Mouse (Mus musculus) liver, embryonic 15.5 days (tissue): ENCODE data around the gene Cxcl15. TPM values are rescaled to one million over a fixed set of nuclear protein-coding genes. Genes with fewer than 3 reads are reported as not detected.

Source experiments
- ATAC-seq: fragments of 200-750 bp; cut with Nextera tagmentation; 2 replicates; pipeline ENCODE4 v1.8.0; 2017; ENCODE audit warnings: moderate number of reproducible peaks, mild to moderate bottlenecking, moderate library complexity; ENCODE audit not compliant: insufficient read depth
- H3K27ac ChIP-seq: fragments of 300-500 bp; sonication (generic); replicated peaks from 2 replicates; pipeline ENCODE4 v1.5.1; 2015; ENCODE audit warnings: mild to moderate bottlenecking, inconsistent platforms
- H3K27me3 ChIP-seq: fragments of 300-500 bp; sonication (generic); 2 replicates; pipeline ENCODE4 v1.6.1; 2015; ENCODE audit warnings: mild to moderate bottlenecking, inconsistent platforms
- H3K36me3 ChIP-seq: fragments of 300-500 bp; sonication (generic); replicated peaks from 2 replicates; pipeline ENCODE4 v1.6.1; 2015; ENCODE audit warnings: moderate library complexity, mild to moderate bottlenecking, inconsistent platforms
- H3K4me1 ChIP-seq: fragments of 300-500 bp; sonication (generic); replicated peaks from 2 replicates; pipeline ENCODE4 v1.6.1; 2015; ENCODE audit warnings: inconsistent platforms
- H3K4me2 ChIP-seq: fragments of 300-500 bp; sonication (generic); 2 replicates; pipeline ENCODE4 v1.6.1; 2015; ENCODE audit warnings: moderate library complexity, mild to moderate bottlenecking, inconsistent platforms
- H3K4me3 ChIP-seq: fragments of 300-500 bp; sonication (generic); replicated peaks from 2 replicates; pipeline ENCODE4 v1.5.1; 2015; ENCODE audit warnings: mild to moderate bottlenecking, inconsistent platforms
- H3K9ac ChIP-seq: fragments of 300-500 bp; sonication (generic); 2 replicates; pipeline ENCODE4 v1.6.1; 2015; ENCODE audit warnings: moderate library complexity, mild to moderate bottlenecking, inconsistent platforms
- H3K9me3 ChIP-seq: fragments of 300-500 bp; sonication (generic); replicated peaks from 2 replicates; pipeline ENCODE4 v1.6.1; 2016; ENCODE audit warnings: inconsistent platforms
- WGBS: fragments of 180-500 bp; shearing (Covaris S2); methylation state at CpG from one replicate; pipeline ENCODE4 v1.1.7; 2015; ENCODE audit warnings: mixed read lengths; ENCODE audit not compliant: insufficient replicate concordance; 5-methylcytosine and 5-hydroxymethylcytosine counted together
- polyA plus RNA-seq: library from polyadenylated mRNA; unstranded; fragments of >200 nt; fragmentation: Nextera tagmentation; extraction: Ambion mirVana; gene quantifications from 2 replicates; pipeline ENCODE4 v1.2.1, GENCODE M21; 2015

Gene Cxcl15
- polyA plus RNA-seq, 1 experiment from 2014 or later: not detected

- H3K27ac ChIP-seq: no peak overlapping the region
- no peaks in the 10 kb centered on the region for H3K9me3 ChIP-seq
- H3K27me3 ChIP-seq: no peaks in the 10 kb centered on the region
- WGBS: 25% methylated on average over 3 of the region's 3 CpGs
- H3K4me2 ChIP-seq: no peak overlapping the region
- no peak overlapping the region for H3K9ac ChIP-seq
- no peak for ATAC-seq
- H3K4me3 ChIP-seq: no peak overlapping the region
- H3K36me3 ChIP-seq: no peaks in the 10 kb centered on the region
- H3K4me1 ChIP-seq: 0 out of 2 replicates have a peak, but pooled peaks cover 7% of the 10 kb centered on the region
These were observed 23.0 kb upstream of the Cxcl15 start for GRCm38 (mm10) chr5:90771369-90771768.

GRCm38 (mm10) chr5:90771880-90772653 is 22.3 kb upstream of the Cxcl15 start, which contains the start of gene Pf4:
Pf4 (plus strand) TSS chr5:90772435.
- no peaks in the 10 kb centered on the region for H3K36me3 ChIP-seq
- no peaks in the 10 kb centered on the region for H3K9me3 ChIP-seq
- H3K27ac ChIP-seq: no peak within 1 kb of the TSS
- H3K4me3 ChIP-seq: no peak within 1 kb of the TSS
- peak; percentile 44; the same call in 1 of the 2 replicates for ATAC-seq
- 14% methylated on average over 16 of the region's 16 CpGs for WGBS
- no peaks in the 10 kb centered on the region for H3K27me3 ChIP-seq
- H3K9ac ChIP-seq: no peak within 1 kb of the TSS
- H3K4me1 ChIP-seq: 0 out of 2 replicates have a peak, but pooled peaks cover 7% of the 10 kb centered on the region
- no peak within 1 kb of the TSS for H3K4me2 ChIP-seq

GRCm38 (mm10) chr5:90775562-90775961 is 18.8 kb upstream of the Cxcl15 start:
- no peaks in the 10 kb centered on the region for H3K27me3 ChIP-seq
- no peaks in the 10 kb centered on the region for H3K36me3 ChIP-seq
- no peak overlapping the region for H3K4me2 ChIP-seq
- 11% methylated on average over 5 of the region's 5 CpGs for WGBS
- 0 out of 2 replicates have a peak, but pooled peaks cover 7% of the 10 kb centered on the region for H3K4me1 ChIP-seq
- H3K9ac ChIP-seq: no peak overlapping the region
- ATAC-seq: peak; percentile 44
- no peaks in the 10 kb centered on the region for H3K9me3 ChIP-seq
- no peak overlapping the region for H3K4me3 ChIP-seq
- no peak overlapping the region for H3K27ac ChIP-seq

GRCm38 (mm10) chr5:90777621-90778020 is 16.7 kb upstream of the Cxcl15 start:
- WGBS: 71% methylated on average over 10 of the region's 10 CpGs

GRCm38 (mm10) chr5:90778856-90779255 is 15.5 kb upstream of the Cxcl15 start:
- 45% methylated on average over 6 of the region's 6 CpGs for WGBS
- H3K9me3 ChIP-seq: no peaks in the 10 kb centered on the region
- no peak for ATAC-seq
- H3K4me2 ChIP-seq: no peak overlapping the region
- no peak overlapping the region for H3K9ac ChIP-seq
- no peak overlapping the region for H3K27ac ChIP-seq
- 0 out of 2 replicates have a peak, but pooled peaks cover 4% of the 10 kb centered on the region for H3K4me1 ChIP-seq
- no peaks in the 10 kb centered on the region for H3K27me3 ChIP-seq
- H3K36me3 ChIP-seq: no peaks in the 10 kb centered on the region
- H3K4me3 ChIP-seq: no peak overlapping the region

More at GRCm38 (mm10) chr5:90777621-90778020, 16.7 kb upstream of the Cxcl15 start:
- no peak overlapping the region for H3K27ac ChIP-seq
- H3K4me1 ChIP-seq: 0 out of 2 replicates have a peak, but pooled peaks cover 4% of the 10 kb centered on the region
- H3K36me3 ChIP-seq: no peaks in the 10 kb centered on the region
- no peaks in the 10 kb centered on the region for H3K9me3 ChIP-seq
- no peaks in the 10 kb centered on the region for H3K27me3 ChIP-seq
- H3K4me3 ChIP-seq: no peak overlapping the region
- H3K4me2 ChIP-seq: no peak overlapping the region
- no peak overlapping the region for H3K9ac ChIP-seq
- no peak for ATAC-seq

GRCm38 (mm10) chr5:90783697-90784096 is 10.6 kb upstream of the Cxcl15 start:
- no peak overlapping the region for H3K4me2 ChIP-seq
- no peak overlapping the region for H3K4me3 ChIP-seq
- ATAC-seq: no peak
- H3K27ac ChIP-seq: no peak overlapping the region
- H3K9ac ChIP-seq: no peak overlapping the region
- 67% methylated on average over 3 of the region's 3 CpGs for WGBS
- peaks cover 4% of the 10 kb centered on the region; the same call in 1 of the 2 replicates for H3K4me1 ChIP-seq
- H3K27me3 ChIP-seq: no peaks in the 10 kb centered on the region
- no peaks in the 10 kb centered on the region for H3K9me3 ChIP-seq
- H3K36me3 ChIP-seq: no peaks in the 10 kb centered on the region

GRCm38 (mm10) chr5:90785659-90786588 is 8.4 kb upstream of the Cxcl15 start, which contains the start of gene Cxcl3:
Cxcl3 (plus strand) TSS chr5:90786103.
- H3K4me2 ChIP-seq: peak within 1 kb of the TSS; percentile 66
- no peak within 1 kb of the TSS for H3K27ac ChIP-seq
- H3K9me3 ChIP-seq: no peaks in the 10 kb centered on the region
- peak; percentile 40; the same call in 1 of the 2 replicates for ATAC-seq
- no peaks in the 10 kb centered on the region for H3K27me3 ChIP-seq
- WGBS: 15% methylated on average over 26 of the region's 26 CpGs
- peak within 1 kb of the TSS; percentile 37 for H3K4me3 ChIP-seq
- no peak within 1 kb of the TSS for H3K9ac ChIP-seq
- H3K4me1 ChIP-seq: peaks cover 4% of the 10 kb centered on the region; the same call in 1 of the 2 replicates
- H3K36me3 ChIP-seq: no peaks in the 10 kb centered on the region

GRCm38 (mm10) chr5:90788114-90788513 is 6.2 kb upstream of the Cxcl15 start:
- Histone ChIP-seq H3K4me1 (peaks cover 4% of the 10 kb centered on the region; the same call in 1 of the 2 replicates), H3K4me2 (no peak overlapping the region), H3K27ac (no peak overlapping the region), H3K4me3 (no peak overlapping the region), H3K9ac (no peak overlapping the region), H3K27me3 (no peaks in the 10 kb centered on the region), H3K36me3 (no peaks in the 10 kb centered on the region), H3K9me3 (no peaks in the 10 kb centered on the region)
- 54% methylated on average over 4 of the region's 4 CpGs for WGBS
- no peak for ATAC-seq

GRCm38 (mm10) chr5:90789306-90790073 is 4.8 kb upstream of the Cxcl15 start:
- Histone ChIP-seq H3K9ac (no peak overlapping the region), H3K36me3 (no peaks in the 10 kb centered on the region), H3K4me3 (no peak overlapping the region), H3K9me3 (no peaks in the 10 kb centered on the region), H3K27ac (no peak overlapping the region; the same call in 1 of the 2 replicates), H3K4me1 (peaks cover 4% of the 10 kb centered on the region; the same call in 1 of the 2 replicates), H3K4me2 (no peak overlapping the region), H3K27me3 (no peaks in the 10 kb centered on the region)
- 17% methylated on average over 11 of the region's 11 CpGs for WGBS
- no peak for ATAC-seq

- H3K4me1 ChIP-seq: peaks cover 4% of the 10 kb centered on the region; the same call in 1 of the 2 replicates
- no peak overlapping the region for H3K4me3 ChIP-seq
- no peaks in the 10 kb centered on the region for H3K27me3 ChIP-seq
- H3K4me2 ChIP-seq: no peak overlapping the region
- no peak for ATAC-seq
- no peaks in the 10 kb centered on the region for H3K9me3 ChIP-seq
- 18% methylated on average over 8 of the region's 8 CpGs for WGBS
- H3K9ac ChIP-seq: no peak overlapping the region
- H3K27ac ChIP-seq: no peak overlapping the region; the same call in 1 of the 2 replicates
- H3K36me3 ChIP-seq: no peaks in the 10 kb centered on the region
These were observed 4.2 kb upstream of the Cxcl15 start for GRCm38 (mm10) chr5:90790074-90790502.
